Comparison of ENCODE assay signal across 8 mouse cellular contexts in the genomic region with DNA sequence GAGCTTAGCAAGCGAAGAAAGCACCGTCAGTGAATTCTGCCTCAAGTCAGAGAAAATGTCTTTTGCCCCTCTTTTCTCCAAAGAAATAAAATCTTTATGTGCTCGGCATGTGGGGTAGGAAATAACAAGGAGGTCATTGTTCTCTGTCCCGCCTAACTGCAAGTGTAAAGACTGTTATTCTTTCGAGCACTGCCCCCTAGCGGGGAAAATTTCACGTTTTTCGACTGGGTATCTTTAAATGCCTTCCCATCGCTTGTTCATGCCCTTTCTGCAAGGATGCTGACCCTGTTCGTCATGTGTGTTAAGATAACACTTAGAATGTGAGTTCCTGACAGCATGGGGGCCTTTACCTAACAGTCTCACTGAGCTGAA. TPM values are rescaled to one million over a fixed set of nuclear protein-coding genes. Genes with fewer than 3 reads are reported as not detected.
DNase-seq lines count a peak whose midpoint lies in the region; ATAC-seq and TF ChIP-seq lines count a peak whose summit lies in the region.

No protein-coding gene starts in this region.

- 3% methylated on average over 10 of the region's 10 CpGs for WGBS in liver, embryonic 12.5 days (ENCODE audit: insufficient replicate concordance)
- WGBS in embryonic facial prominence, embryonic 12.5 days = under 1% methylated on average over 10 of the region's 10 CpGs
- 5% methylated on average over 10 of the region's 10 CpGs for WGBS in heart, adult 2 months
- under 1% methylated on average over 10 of the region's 10 CpGs for WGBS in midbrain, embryonic 16.5 days

- intact Hi-C loops in heart, adult 2 months (cut with DNase I) = loop anchor here (1.0 to 10.0 kb wide), 3 partner anchors 231 to 422 kb away; no protein-coding TSS in a partner anchor
- intact Hi-C loops in left cerebral cortex, postnatal 4 days (cut with DNase I) = no loop called here

- ATAC-seq in liver, embryonic 12.5 days = no peak
- peak; percentile 60; the same call in 1 of the 2 replicates for ATAC-seq in embryonic facial prominence, embryonic 12.5 days (ENCODE audit: insufficient number of reproducible peaks, insufficient read depth, low FRiP score, low TSS enrichment)
- peak; percentile 88 for ATAC-seq in midbrain, embryonic 16.5 days

- no peaks in the 10 kb centered on the region for H3K36me3 ChIP-seq in liver, embryonic 12.5 days
- H3K36me3 ChIP-seq in embryonic facial prominence, embryonic 12.5 days = no peaks in the 10 kb centered on the region
- H3K36me3 ChIP-seq in heart, adult 2 months (ENCODE audit: control insufficient read depth, insufficient read depth, low read length) = no peaks in the 10 kb centered on the region
- H3K36me3 ChIP-seq in midbrain, embryonic 16.5 days (ENCODE audit: control insufficient read depth, insufficient read depth, low read length) = no peaks in the 10 kb centered on the region

- no peaks in the 10 kb centered on the region for H3K9me3 ChIP-seq in liver, embryonic 12.5 days (replicated peaks)
- no peaks in the 10 kb centered on the region for H3K9me3 ChIP-seq in embryonic facial prominence, embryonic 12.5 days
- no peaks in the 10 kb centered on the region for H3K9me3 ChIP-seq in midbrain, embryonic 16.5 days (replicated peaks; ENCODE audit: control insufficient read depth, low read length, poor library complexity, severe bottlenecking)

- DNase-seq in liver = peak; percentile 82
- peak; percentile 81 to 88 for DNase-seq in heart, adult 2 months
- peak; percentile 89 for DNase-seq in kidney, adult 18-20 months
- peak; percentile 94 for DNase-seq in left cerebral cortex, postnatal 4 days
- peak; percentile 59 to 81 for DNase-seq in spleen, postnatal 14 days (ENCODE audit: low spot score in 2 of 2)

- H3K27me3 ChIP-seq in liver, embryonic 12.5 days (replicated peaks) = peaks cover 6% of the 10 kb centered on the region; the same call in 1 of the 2 replicates
- H3K27me3 ChIP-seq in embryonic facial prominence, embryonic 12.5 days = no peaks in the 10 kb centered on the region
- H3K27me3 ChIP-seq in heart, adult 2 months (ENCODE audit: control insufficient read depth, insufficient read depth, low read length) = no peaks in the 10 kb centered on the region
- no peaks in the 10 kb centered on the region for H3K27me3 ChIP-seq in midbrain, embryonic 16.5 days (ENCODE audit: control insufficient read depth, insufficient read depth, low read depth, low read length)

- peaks cover 14% of the 10 kb centered on the region for H3K4me1 ChIP-seq in liver, embryonic 12.5 days
- H3K4me1 ChIP-seq in embryonic facial prominence, embryonic 12.5 days = peaks cover 11% of the 10 kb centered on the region
- no peaks in the 10 kb centered on the region for H3K4me1 ChIP-seq in heart, adult 2 months (ENCODE audit: control insufficient read depth, insufficient read depth, low read length)
- peaks cover 18% of the 10 kb centered on the region for H3K4me1 ChIP-seq in midbrain, embryonic 16.5 days (ENCODE audit: control insufficient read depth, insufficient read depth, low read length)

- TF ChIP-seq EP300 in heart, adult 2 months (IDR thresholded peaks at IDR 0.05; ENCODE audit: insufficient read depth, low read depth, low read length) = no peak

- no peak overlapping the region for H3K27ac ChIP-seq in liver, embryonic 12.5 days
- H3K27ac ChIP-seq in embryonic facial prominence, embryonic 12.5 days = no peak overlapping the region
- no peak overlapping the region for H3K27ac ChIP-seq in heart, adult 2 months
- 0 out of 2 replicates have a peak overlapping the region, but pooled peaks have one; percentile 53 for H3K27ac ChIP-seq in midbrain, embryonic 16.5 days (ENCODE audit: low read length)

- no peak for TF ChIP-seq POLR2A in heart, adult 2 months (IDR thresholded peaks at IDR 0.05; ENCODE audit: insufficient read depth, low read depth, low read length)

- no peak overlapping the region for H3K4me2 ChIP-seq in liver, embryonic 12.5 days
- peak overlapping the region; percentile 20 for H3K4me2 ChIP-seq in embryonic facial prominence, embryonic 12.5 days (replicated peaks)
- H3K4me2 ChIP-seq in midbrain, embryonic 16.5 days (ENCODE audit: low read length) = peak overlapping the region; percentile 59

- H3K4me3 ChIP-seq in liver, embryonic 12.5 days = no peak overlapping the region
- no peak overlapping the region for H3K4me3 ChIP-seq in embryonic facial prominence, embryonic 12.5 days
- no peak overlapping the region for H3K4me3 ChIP-seq in heart, adult 2 months
- H3K4me3 ChIP-seq in midbrain, embryonic 16.5 days (ENCODE audit: low read depth, low read length) = peak overlapping the region; percentile 23; the same call in 1 of the 2 replicates

- no peaks in the 10 kb centered on the region for H3K79me2 ChIP-seq in heart, adult 2 months (replicated peaks; ENCODE audit: control insufficient read depth, insufficient read depth, low read length)

- no peak overlapping the region for H3K9ac ChIP-seq in liver, embryonic 12.5 days
- no peak overlapping the region for H3K9ac ChIP-seq in embryonic facial prominence, embryonic 12.5 days
- H3K9ac ChIP-seq in heart, adult 2 months (ENCODE audit: low read depth, low read length) = no peak overlapping the region
- H3K9ac ChIP-seq in midbrain, embryonic 16.5 days (ENCODE audit: low read depth, low read length) = peak overlapping the region; percentile 56

- TF ChIP-seq CTCF in heart, adult 2 months (IDR thresholded peaks at IDR 0.05) = peak; percentile 87

RNA-seq across cellular contexts. Expression of gene Krr1, which starts 47.0 kb away (rescaled TPM):
- 37.1 and 40.0 TPM in 2 replicates for polyA plus RNA-seq in liver, embryonic 12.5 days (2016; fragmentation: Nextera tagmentation; extraction: Ambion mirVana)
- polyA plus RNA-seq in embryonic facial prominence, embryonic 12.5 days (2016; fragmentation: Nextera tagmentation; extraction: Ambion mirVana) = 51.5 and 54.0 TPM in 2 replicates
- total RNA-seq in heart, adult 2 months (2021) = 10 to 100 TPM; 24.2 to 27.0 TPM
- 7.0 and 10.1 TPM in 2 replicates for polyA plus RNA-seq in heart, adult 2 months (2012; rRNA removed)
- total RNA-seq in left cerebral cortex, postnatal 4 days (2021) = 10 to 100 TPM; 32.7 to 35.8 TPM
- polyA plus RNA-seq in midbrain, embryonic 16.5 days (2015; fragmentation: Nextera tagmentation; extraction: Ambion mirVana) = 40.4 and 43.8 TPM in 2 replicates
